Mouse (Mus musculus) layer of hippocampus, postnatal 25 days (tissue): ENCODE data around the gene Ptpn6. TPM values are rescaled to one million over a fixed set of nuclear protein-coding genes. Genes with fewer than 3 reads are reported as not detected.

Source experiments
- DNase-seq, 2 experiments: peaks; one replicate each; pipeline ENCODE4 v3.0.0; 2022; ENCODE audit warnings: mixed read lengths in 2 of 2, low spot score in 1 of 2; ENCODE audit errors: extremely low spot score in 1 of 2
- total RNA-seq, 2 experiments: library from RNA; stranded (reverse); gene quantifications; 2 replicates each; pipeline ENCODE4 v1.2.3; 2021

Ptpn6 gene
- total RNA-seq, 2 experiments from 2014 or later, result 2.9 to 4.0 TPM

- no peak for DNase-seq
Measured at GRCm38 (mm10) chr6:124732476-124733370, 5.8 kb downstream of the Ptpn6 start.

GRCm38 (mm10) chr6:124731038-124731437 is 7.5 kb downstream of the Ptpn6 start:
- DNase-seq, result no peak

GRCm38 (mm10) chr6:124729850-124730705 is 8.4 kb downstream of the Ptpn6 start:
- DNase-seq, result no peak

- DNase-seq, result no peak
Measured at GRCm38 (mm10) chr6:124728621-124729020, 9.9 kb downstream of the Ptpn6 start.

- no peak for DNase-seq
Measured at GRCm38 (mm10) chr6:124724472-124724871, 14.0 kb downstream of the Ptpn6 start.

GRCm38 (mm10) chr6:124723541-124723940 is 15.0 kb downstream of the Ptpn6 start:
- no peak for DNase-seq

GRCm38 (mm10) chr6:124722876-124723473 is 15.5 kb downstream of the Ptpn6 start:
- no peak for DNase-seq

- DNase-seq, result no peak
Measured at GRCm38 (mm10) chr6:124720904-124721303, 17.6 kb downstream of the Ptpn6 start.

- DNase-seq, result no peak
Measured at GRCm38 (mm10) chr6:124719354-124719978, 19.0 kb downstream of the Ptpn6 start.

- no peak for DNase-seq
Measured at GRCm38 (mm10) chr6:124718703-124719102, 19.8 kb downstream of the Ptpn6 start.

GRCm38 (mm10) chr6:124717968-124718367 is 20.5 kb downstream of the Ptpn6 start:
- DNase-seq, result no peak

- no peak for DNase-seq
Measured at GRCm38 (mm10) chr6:124716864-124717490, 21.5 kb downstream of the Ptpn6 start.

- no peak for DNase-seq
Measured at GRCm38 (mm10) chr6:124712918-124713317, 25.6 kb downstream of the Ptpn6 start.

GRCm38 (mm10) chr6:124711824-124712782 is 26.4 kb downstream of the Ptpn6 start, which contains the start of the genes Emg1 and Phb2:
Gene Emg1 (minus strand): TSS chr6:124712178.
Gene Phb2 (plus strand): TSS chr6:124712336.
- DNase-seq, result peak; percentile 91 to 94

- DNase-seq, result no peak
Measured at GRCm38 (mm10) chr6:124708289-124708889, 30.1 kb downstream of the Ptpn6 start.

GRCm38 (mm10) chr6:124706061-124706627 is 32.4 kb downstream of the Ptpn6 start:
- no peak for DNase-seq

- DNase-seq, result no peak
Measured at GRCm38 (mm10) chr6:124704417-124704816, 34.1 kb downstream of the Ptpn6 start.

- no peak for DNase-seq
Measured at GRCm38 (mm10) chr6:124703789-124704188, 34.7 kb downstream of the Ptpn6 start.
